Mouse (Mus musculus): ENCODE results near the gene Ssna1. TPM values are rescaled to one million over a fixed set of nuclear protein-coding genes. Genes with fewer than 3 reads are reported as not detected.

Ssna1 gene
- 52.4 and 52.7 TPM in 2 replicates for total RNA-seq (2023)

DNA sequence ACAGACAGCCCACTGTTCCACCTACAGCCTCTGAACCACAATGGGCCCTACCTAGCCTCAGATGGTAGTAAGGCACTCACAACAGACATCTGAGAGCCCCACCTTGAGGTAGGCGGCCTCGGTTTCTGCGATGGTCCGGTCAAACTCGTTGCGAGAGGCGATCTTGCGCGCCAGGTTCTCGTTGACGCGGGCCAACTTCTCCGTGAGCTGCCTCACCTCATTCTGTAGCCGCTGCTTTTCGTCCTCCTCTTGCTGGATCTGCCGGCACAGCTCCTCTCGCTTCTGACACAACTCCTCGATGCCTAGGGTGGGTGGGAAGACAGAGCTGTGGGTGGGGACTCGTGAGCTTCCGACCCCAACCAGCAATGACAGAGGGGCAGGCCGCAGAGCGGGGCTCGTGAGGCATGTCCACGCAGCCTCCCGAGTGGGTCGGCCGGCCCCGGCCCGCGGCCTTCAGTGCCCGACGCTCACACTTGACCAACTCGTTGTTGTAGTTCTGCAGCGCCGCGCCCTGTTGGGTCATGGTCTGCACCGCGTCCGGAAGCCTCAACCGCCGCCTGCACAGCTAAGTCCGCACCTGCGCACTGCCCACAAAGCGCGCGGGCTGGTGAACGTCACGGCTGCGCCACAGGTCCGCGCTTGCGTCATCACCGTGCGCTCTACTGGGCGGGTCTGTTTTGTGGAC, at the start of gene Ssna1, which contains the start of gene Anapc2:
Gene Ssna1 (minus strand): TSS at position 612 of the 685 bp plus-strand sequence.
Gene Anapc2 (plus strand): TSS at position 652 of the 685 bp plus-strand sequence.

DNA sequence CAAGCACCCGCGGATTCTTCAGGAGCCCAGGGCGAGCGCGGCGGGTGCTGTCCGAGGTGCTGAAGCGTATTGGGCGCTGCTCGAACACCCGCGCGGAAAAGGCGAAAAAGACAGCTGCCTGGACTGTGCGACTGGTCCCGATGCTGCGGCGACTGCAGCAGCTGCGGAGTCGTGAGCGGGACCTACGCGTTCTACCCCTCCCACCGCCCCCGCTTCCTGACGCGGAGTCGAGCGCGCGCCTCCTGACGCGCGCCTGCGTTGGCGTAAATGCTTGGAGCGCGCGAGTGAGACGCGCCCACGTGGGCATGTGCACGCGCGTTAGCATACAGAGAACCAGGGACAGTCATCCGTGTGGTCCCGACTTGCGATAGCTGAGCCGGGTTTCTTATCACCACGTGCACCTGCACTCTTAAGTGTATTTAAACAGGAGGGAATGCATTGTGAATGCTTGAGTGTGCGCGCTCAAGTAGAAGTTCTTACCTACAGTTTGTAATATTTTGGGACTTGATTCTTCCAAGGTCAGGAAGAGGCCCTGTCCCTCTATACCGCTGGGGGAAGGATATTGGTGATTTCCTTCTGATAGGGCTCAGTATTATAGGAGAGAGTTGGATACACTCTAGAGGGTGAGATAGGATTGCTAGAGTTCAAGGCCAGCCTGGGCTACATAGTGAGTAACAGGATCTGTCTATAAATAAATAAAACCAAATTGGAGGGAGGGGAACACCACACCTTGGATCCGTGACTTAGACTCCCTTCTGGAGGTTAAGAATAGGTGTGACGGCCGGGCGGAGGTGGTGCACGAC, 46.9 kb upstream of the Ssna1 start, which contains the start of gene Grin1:
Gene Grin1 (minus strand): TSS at position 217 of the 803 bp plus-strand sequence.

DNA sequence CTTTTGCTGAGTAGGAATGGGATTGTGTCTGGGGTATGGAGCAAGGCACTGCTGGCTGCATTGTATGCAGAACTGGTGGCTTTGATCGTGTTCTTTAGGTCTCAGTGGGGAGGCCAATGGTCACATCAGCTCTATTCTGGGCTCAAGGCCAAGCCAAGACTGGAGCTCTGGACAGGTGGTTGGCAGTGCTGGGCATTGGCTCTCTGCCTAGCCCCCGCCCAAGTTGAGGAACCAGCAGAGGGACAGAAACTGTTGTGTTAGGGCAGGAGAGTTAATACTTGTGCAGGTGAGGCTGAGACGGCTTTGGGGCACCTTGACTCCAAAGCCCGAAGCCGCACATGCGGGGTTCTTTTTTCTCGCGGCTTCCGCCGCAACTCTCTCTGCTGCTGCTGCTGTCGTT, 17.4 kb upstream of the Ssna1 start, which contains the start of gene Lrrc26:
Gene Lrrc26 (plus strand): TSS at position 265 of the 400 bp plus-strand sequence.

GRCm38 (mm10) chr2:25287927-25288649, 15.8 kb upstream of the Ssna1 start, which contains the start of gene Tmem210:
Gene Tmem210, plus strand, starts transcription at chr2:25288145.

GRCm38 (mm10) chr2:25262291-25262767, 9.9 kb downstream of the Ssna1 start, which contains the start of gene Tprn:
Gene Tprn, plus strand, starts transcription at chr2:25262618.

GRCm38 (mm10) chr2:25255284-25255779, 16.9 kb downstream of the Ssna1 start, which contains the start of gene Tmem203:
Gene Tmem203, plus strand, starts transcription at chr2:25255439.

GRCm38 (mm10) chr2:25246183-25247072, 25.8 kb downstream of the Ssna1 start, which contains the start of gene AL732309.1:
Gene AL732309.1, minus strand, starts transcription at chr2:25246863.

GRCm38 (mm10) chr2:25242101-25242506, 30.1 kb downstream of the Ssna1 start, which contains the start of the genes Rnf208 and Cysrt1:
Gene Rnf208, plus strand, starts transcription at chr2:25242255.
Gene Cysrt1, minus strand, starts transcription at chr2:25242452.

GRCm38 (mm10) chr2:25236614-25237013, 35.6 kb downstream of the Ssna1 start, which contains the start of gene Rnf224:
Gene Rnf224, minus strand, starts transcription at chr2:25236787.

DNA sequence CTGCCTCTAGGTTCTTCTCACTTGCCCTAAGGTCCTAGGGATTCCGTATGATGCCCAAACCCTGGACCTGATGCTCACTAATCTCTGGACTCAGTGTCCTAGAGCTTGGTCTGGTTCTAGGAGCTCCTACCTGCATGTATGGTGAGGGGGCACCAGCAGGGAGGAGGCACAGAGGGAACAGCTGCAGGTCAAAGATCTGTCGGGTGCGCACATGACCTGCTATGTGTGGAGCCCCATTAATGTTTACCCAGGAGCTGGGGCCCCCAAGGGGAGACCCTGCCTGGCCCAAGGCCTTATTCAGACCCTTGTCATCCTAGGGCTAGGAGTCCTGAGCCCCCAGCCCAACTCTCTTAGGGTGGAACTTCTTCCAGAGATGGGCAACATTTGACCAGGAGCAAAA, 38.2 kb downstream of the Ssna1 start, which contains the start of gene Slc34a3:
Gene Slc34a3 (minus strand): TSS at position 315 of the 400 bp plus-strand sequence.

GRCm38 (mm10) chr2:25224492-25224765, 47.8 kb downstream of the Ssna1 start, which contains the start of gene Tubb4b:
Gene Tubb4b, minus strand, starts transcription at chr2:25224702.

Other genes with a start within 250 kb of the Ssna1 start
- 13.3 and 21.1 TPM in 2 replicates for gene Nsmf, start 218.1 kb downstream of the Ssna1 start, total RNA-seq (2023)
- gene Entpd8, start 192.1 kb downstream of the Ssna1 start, total RNA-seq (2023) = not detected in 2 replicates
- gene Noxa1, start 177.3 kb downstream of the Ssna1 start, total RNA-seq (2023) = not detected in 2 replicates
- 0.47 and 0.79 TPM in 2 replicates for gene Nrarp, start 91.7 kb downstream of the Ssna1 start, total RNA-seq (2023)
- 33.2 and 33.9 TPM in 2 replicates for gene Tor4a, start 75.6 kb downstream of the Ssna1 start, total RNA-seq (2023)
- 40.8 and 59.3 TPM in 2 replicates for gene Nelfb, start 60.9 kb downstream of the Ssna1 start, total RNA-seq (2023)
- not detected in 2 replicates for gene Stpg3, start 57.8 kb downstream of the Ssna1 start, total RNA-seq (2023)
- gene Fam166a, start 53.7 kb downstream of the Ssna1 start, total RNA-seq (2023) = not detected in 2 replicates
- gene Tubb4b, start 47.7 kb downstream of the Ssna1 start, total RNA-seq (2023) = 227 and 252 TPM in 2 replicates
- gene Slc34a3, start 38.1 kb downstream of the Ssna1 start, total RNA-seq (2023) = not detected in 2 replicates
- gene Rnf224, start 35.7 kb downstream of the Ssna1 start, total RNA-seq (2023) = not detected in 2 replicates
- 0.57 TPM in 1 of 2 replicates, not detected in the other for gene Rnf208, start 30.2 kb downstream of the Ssna1 start, total RNA-seq (2023)
- not detected in 2 replicates for gene Cysrt1, start 30.0 kb downstream of the Ssna1 start, total RNA-seq (2023)
- gene AL732309.1, start 25.6 kb downstream of the Ssna1 start, total RNA-seq (2023) = 3.1 and 5.6 TPM in 2 replicates
- gene Tmem203, start 17.0 kb downstream of the Ssna1 start, total RNA-seq (2023) = 18.5 and 30.7 TPM in 2 replicates
- 7.5 and 9.1 TPM in 2 replicates for gene Tprn, start 9.8 kb downstream of the Ssna1 start, total RNA-seq (2023)
- gene Anapc2, start within 50 bp of the Ssna1 start, total RNA-seq (2023) = 71.6 and 79.3 TPM in 2 replicates
- gene Tmem210, start 15.7 kb upstream of the Ssna1 start, total RNA-seq (2023) = not detected in 2 replicates
- not detected in 2 replicates for gene Lrrc26, start 17.5 kb upstream of the Ssna1 start, total RNA-seq (2023)
- gene Grin1, start 46.7 kb upstream of the Ssna1 start, total RNA-seq (2023) = not detected in 2 replicates
- gene Man1b1, start 59.9 kb upstream of the Ssna1 start, total RNA-seq (2023) = 30.4 and 42.8 TPM in 2 replicates
- 13.5 and 19.6 TPM in 2 replicates for gene Dpp7, start 83.9 kb upstream of the Ssna1 start, total RNA-seq (2023)
- gene Uap1l1, start 93.2 kb upstream of the Ssna1 start, total RNA-seq (2023) = 24.2 and 29.5 TPM in 2 replicates
- 8.6 and 10.6 TPM in 2 replicates for gene Sapcd2, start 99.9 kb upstream of the Ssna1 start, total RNA-seq (2023)
- not detected in 2 replicates for gene Entpd2, start 123.4 kb upstream of the Ssna1 start, total RNA-seq (2023)
- not detected in 2 replicates for gene Npdc1, start 126.9 kb upstream of the Ssna1 start, total RNA-seq (2023)
- gene Fut7, start 150.8 kb upstream of the Ssna1 start, total RNA-seq (2023) = 10.7 and 13.7 TPM in 2 replicates
- gene Abca2, start 156.3 kb upstream of the Ssna1 start, total RNA-seq (2023) = 19.6 and 21.3 TPM in 2 replicates
- gene Clic3, start 184.4 kb upstream of the Ssna1 start, total RNA-seq (2023) = not detected in 2 replicates
- 43.8 and 56.9 TPM in 2 replicates for gene Paxx, start 188.7 kb upstream of the Ssna1 start, total RNA-seq (2023)
- not detected in 2 replicates for gene Ptgds, start 197.6 kb upstream of the Ssna1 start, total RNA-seq (2023)
- gene Lcn12, start 221.5 kb upstream of the Ssna1 start, total RNA-seq (2023) = not detected in 2 replicates
- gene Fbxw5, start 228.3 kb upstream of the Ssna1 start, total RNA-seq (2023) = 25.8 and 26.4 TPM in 2 replicates
- gene C8g, start 229.3 kb upstream of the Ssna1 start, total RNA-seq (2023) = 1.2 TPM in 1 of 2 replicates, not detected in the other

Data from neutrophil, adult 65 days (primary cell).